Mouse (Mus musculus) E14TG2a.4 (cell line): ENCODE data around the gene Suz12.

ENCODE experiments used
- CTCF ChIP-seq: conservative IDR thresholded peaks from 2 replicates; pipeline ENCODE4 v1.5.1; 2014; ENCODE audit warnings: low read length
- NANOG ChIP-seq: IDR thresholded peaks from 2 replicates; pipeline ENCODE4 v1.6.1; 2014; ENCODE audit warnings: borderline replicate concordance, low read length, mixed read lengths
- POU5F1 ChIP-seq: IDR thresholded peaks from 2 replicates; pipeline ENCODE4 v1.6.1; 2014; ENCODE audit warnings: low read length, borderline replicate concordance

DNA sequence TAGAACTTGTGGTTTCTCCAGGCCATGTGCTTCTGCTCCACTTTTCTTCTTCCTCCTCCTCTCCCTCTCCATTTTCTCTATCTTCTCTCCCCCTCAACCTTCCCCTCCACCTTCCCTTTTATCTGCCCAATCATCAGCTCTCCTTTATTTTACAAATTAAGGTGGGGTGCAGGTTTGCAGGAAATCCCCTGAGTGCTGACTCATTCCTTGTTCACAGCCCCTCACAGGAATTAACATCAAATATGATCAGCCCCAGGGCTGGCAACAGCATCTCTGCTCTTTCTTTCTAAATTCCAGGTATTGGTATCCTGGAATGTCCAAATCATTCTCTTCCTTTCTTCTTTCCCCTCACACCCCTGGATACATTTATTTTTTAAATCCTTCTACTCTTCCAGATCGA is 16.7 kb upstream of the Suz12 start:
- TF ChIP-seq CTCF (no peak), NANOG (no peak), POU5F1 (no peak)
